Mouse (Mus musculus): ENCODE measurements at regions not wholly inside any gene's neighbourhood (a gene's known extent, or its start where the extent isn't known, plus 50 kb on each side); places are given as distances from the start of the nearest gene placed in this dataset.
"Not testable (repeated sequence)": the region's sequence is repeated elsewhere in the genome, so short reads cannot be mapped to it uniquely, and the experiment has no call there.

- H3K9ac ChIP-seq (ENCODE audit: low read depth, low read length), result no peak overlapping the region
- no peaks in the 10 kb centered on the region for H3K36me3 ChIP-seq (ENCODE audit: control insufficient read depth, insufficient read depth, low read length)
- no peak overlapping the region for H3K4me2 ChIP-seq (replicated peaks; ENCODE audit: low read depth, low read length)
- H3K27me3 ChIP-seq (ENCODE audit: control insufficient read depth, insufficient read depth, low read length), result no peaks in the 10 kb centered on the region
- no peaks in the 10 kb centered on the region for H3K4me1 ChIP-seq (ENCODE audit: control insufficient read depth, insufficient read depth, low read length)
- no peaks in the 10 kb centered on the region for H3K9me3 ChIP-seq (ENCODE audit: control insufficient read depth, low read length)
- no peak overlapping the region for H3K4me3 ChIP-seq (ENCODE audit: low read length)
- no peak for ATAC-seq (ENCODE audit: low FRiP score, low TSS enrichment)
- H3K27ac ChIP-seq (ENCODE audit: low read depth, low read length), result no peak overlapping the region
Measured at GRCm38 (mm10) chr1:13042326-13042725, 1628.4 kb downstream of the A830018L16Rik start.

GRCm38 (mm10) chr1:13050140-13050775, 1636.4 kb downstream of the A830018L16Rik start:
- 0 out of 2 replicates have a peak overlapping the region, but pooled peaks have one; percentile 13 for H3K4me2 ChIP-seq (replicated peaks; ENCODE audit: low read depth, low read length)
- no peak overlapping the region for H3K9ac ChIP-seq (ENCODE audit: low read depth, low read length)
- 19% methylated on average over 17 of the region's 17 CpGs for WGBS
- no peaks in the 10 kb centered on the region for H3K4me1 ChIP-seq (ENCODE audit: control insufficient read depth, insufficient read depth, low read length)
- no peak overlapping the region for H3K27ac ChIP-seq (ENCODE audit: low read depth, low read length)
- H3K9me3 ChIP-seq (ENCODE audit: control insufficient read depth, low read length), result no peaks in the 10 kb centered on the region
- no peak for ATAC-seq (ENCODE audit: low FRiP score, low TSS enrichment)
- H3K27me3 ChIP-seq (ENCODE audit: control insufficient read depth, insufficient read depth, low read length), result peaks cover 6% of the 10 kb centered on the region; the same call in 1 of the 2 replicates
- H3K36me3 ChIP-seq (ENCODE audit: control insufficient read depth, insufficient read depth, low read length), result no peaks in the 10 kb centered on the region
- no peak overlapping the region for H3K4me3 ChIP-seq (ENCODE audit: low read length)

- WGBS, result 75% methylated on average over 11 of the region's 13 CpGs
- H3K4me1 ChIP-seq (ENCODE audit: control insufficient read depth, insufficient read depth, low read length); H3K9me3 ChIP-seq (ENCODE audit: control insufficient read depth, low read length); H3K27ac ChIP-seq (ENCODE audit: low read depth, low read length); H3K4me2 ChIP-seq (replicated peaks; ENCODE audit: low read depth, low read length); H3K27me3 ChIP-seq (ENCODE audit: control insufficient read depth, insufficient read depth, low read length); H3K9ac ChIP-seq (ENCODE audit: low read depth, low read length); ATAC-seq (ENCODE audit: low FRiP score, low TSS enrichment); H3K36me3 ChIP-seq (ENCODE audit: control insufficient read depth, insufficient read depth, low read length); H3K4me3 ChIP-seq (ENCODE audit: low read length): not testable (repeated sequence)
Measured at GRCm38 (mm10) chr1:13051433-13052066, 1637.6 kb downstream of the A830018L16Rik start.

- Histone ChIP-seq H3K36me3 (ENCODE audit: control insufficient read depth, insufficient read depth, low read length) (no peaks in the 10 kb centered on the region), H3K4me2 (replicated peaks; ENCODE audit: low read depth, low read length) (no peak overlapping the region), H3K9me3 (ENCODE audit: control insufficient read depth, low read length) (no peaks in the 10 kb centered on the region), H3K27me3 (ENCODE audit: control insufficient read depth, insufficient read depth, low read length) (peaks cover 6% of the 10 kb centered on the region; the same call in 1 of the 2 replicates), H3K9ac (ENCODE audit: low read depth, low read length) (no peak overlapping the region), H3K4me3 (ENCODE audit: low read length) (no peak overlapping the region), H3K4me1 (ENCODE audit: control insufficient read depth, insufficient read depth, low read length) (no peaks in the 10 kb centered on the region), H3K27ac (ENCODE audit: low read depth, low read length) (no peak overlapping the region)
- peak; percentile 48 for ATAC-seq (ENCODE audit: low FRiP score, low TSS enrichment)
- WGBS, result 9% methylated on average over 7 of the region's 7 CpGs
Measured at GRCm38 (mm10) chr1:13052067-13052460, 1638.2 kb downstream of the A830018L16Rik start.

GRCm38 (mm10) chr1:13057741-13058140, 1643.8 kb downstream of the A830018L16Rik start:
- no peaks in the 10 kb centered on the region for H3K4me1 ChIP-seq (ENCODE audit: control insufficient read depth, insufficient read depth, low read length)
- H3K27ac ChIP-seq (ENCODE audit: low read depth, low read length), result no peak overlapping the region
- H3K4me3 ChIP-seq (ENCODE audit: low read length), result no peak overlapping the region
- H3K4me2 ChIP-seq (replicated peaks; ENCODE audit: low read depth, low read length), result 0 out of 2 replicates have a peak overlapping the region, but pooled peaks have one; percentile 15
- no peaks in the 10 kb centered on the region for H3K27me3 ChIP-seq (ENCODE audit: control insufficient read depth, insufficient read depth, low read length)
- H3K9me3 ChIP-seq (ENCODE audit: control insufficient read depth, low read length), result no peaks in the 10 kb centered on the region
- WGBS, result 27% methylated on average over 14 of the region's 14 CpGs
- H3K9ac ChIP-seq (ENCODE audit: low read depth, low read length), result no peak overlapping the region
- H3K36me3 ChIP-seq (ENCODE audit: control insufficient read depth, insufficient read depth, low read length), result no peaks in the 10 kb centered on the region
- no peak for ATAC-seq (ENCODE audit: low FRiP score, low TSS enrichment)

DNA sequence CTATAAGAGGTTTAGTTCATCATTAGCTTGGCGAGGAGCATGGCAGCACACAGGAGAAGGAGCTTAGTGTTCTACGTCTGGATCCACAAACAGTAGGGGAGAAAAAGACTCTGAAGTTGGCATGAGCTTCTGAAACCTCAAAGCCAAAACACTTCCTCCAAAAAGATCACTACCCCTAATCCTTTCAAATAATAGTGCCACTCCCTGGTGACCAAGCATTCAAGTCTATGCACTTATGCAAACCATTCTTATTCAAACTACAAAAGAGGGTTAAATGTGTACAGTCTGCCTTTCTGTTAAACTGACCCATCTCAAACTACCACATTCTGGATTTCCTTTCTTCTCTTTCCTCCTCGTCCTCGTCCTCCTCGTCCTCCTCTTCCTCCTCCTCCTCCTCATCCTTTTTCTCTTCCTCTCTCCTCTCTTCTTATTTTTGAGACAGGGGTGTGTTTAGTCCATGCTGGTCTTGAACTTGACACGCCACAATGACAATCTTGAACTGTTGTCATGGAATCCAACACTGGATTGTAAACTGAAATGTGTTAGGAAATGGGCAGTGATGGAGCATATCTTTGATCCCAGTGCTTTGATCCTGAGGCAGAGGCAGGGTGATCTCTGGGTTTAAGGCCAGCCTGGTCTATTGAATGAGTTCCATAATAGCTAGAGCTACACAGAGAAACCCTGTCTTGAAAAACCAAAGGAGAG, 1645.9 kb downstream of the A830018L16Rik start:
- no peak for ATAC-seq (ENCODE audit: low FRiP score, low TSS enrichment)
- no peaks in the 10 kb centered on the region for H3K27me3 ChIP-seq (ENCODE audit: control insufficient read depth, insufficient read depth, low read length)

More for the DNA sequence above, 1645.9 kb downstream of the A830018L16Rik start:
- H3K36me3 ChIP-seq (ENCODE audit: control insufficient read depth, insufficient read depth, low read length), result no peaks in the 10 kb centered on the region
- H3K4me2 ChIP-seq (replicated peaks; ENCODE audit: low read depth, low read length), result no peak overlapping the region
- H3K9me3 ChIP-seq (ENCODE audit: control insufficient read depth, low read length), result no peaks in the 10 kb centered on the region
- H3K4me1 ChIP-seq (ENCODE audit: control insufficient read depth, insufficient read depth, low read length), result no peaks in the 10 kb centered on the region
- H3K9ac ChIP-seq (ENCODE audit: low read depth, low read length), result no peak overlapping the region
- WGBS, result 76% methylated on average over 6 of the region's 6 CpGs
- no peak overlapping the region for H3K27ac ChIP-seq (ENCODE audit: low read depth, low read length)
- no peak overlapping the region for H3K4me3 ChIP-seq (ENCODE audit: low read length)
